Mouse (Mus musculus) forebrain, embryonic 13.5 days (tissue): ENCODE measurements around the gene Slc41a2. TPM values are rescaled to one million over a fixed set of nuclear protein-coding genes. Genes with fewer than 3 reads are reported as not detected.
A peak's percentile ranks its signal among the peaks of the same experiment; 100 is the strongest.

Source experiments
- ATAC-seq: fragments of 200-750 bp; cut with Nextera tagmentation; 2 replicates; pipeline ENCODE4 v1.8.0; 2017
- H3K27ac ChIP-seq: fragments of 300-500 bp; sonication (generic); 2 replicates; pipeline ENCODE4 v1.5.1; 2015; ENCODE audit warnings: inconsistent platforms, mild to moderate bottlenecking, moderate library complexity
- H3K27me3 ChIP-seq: fragments of 300-500 bp; sonication (generic); 2 replicates; pipeline ENCODE4 v1.6.1; 2015; ENCODE audit warnings: mild to moderate bottlenecking, inconsistent platforms
- H3K36me3 ChIP-seq: fragments of 300-500 bp; sonication (generic); 2 replicates; pipeline ENCODE4 v1.6.1; 2015; ENCODE audit warnings: mild to moderate bottlenecking, inconsistent platforms; ENCODE audit not compliant: poor library complexity, severe bottlenecking
- H3K4me1 ChIP-seq: fragments of 300-500 bp; sonication (generic); 2 replicates; pipeline ENCODE4 v1.6.1; 2015; ENCODE audit warnings: inconsistent platforms
- H3K4me2 ChIP-seq: fragments of 300-500 bp; sonication (generic); 2 replicates; pipeline ENCODE4 v1.6.1; 2015; ENCODE audit warnings: inconsistent platforms, mild to moderate bottlenecking, moderate library complexity
- H3K4me3 ChIP-seq: fragments of 300-500 bp; sonication (generic); 2 replicates; pipeline ENCODE4 v1.5.1; 2015; ENCODE audit warnings: mild to moderate bottlenecking, inconsistent platforms
- H3K9ac ChIP-seq: fragments of 300-500 bp; sonication (generic); 2 replicates; pipeline ENCODE4 v1.6.1; 2015; ENCODE audit warnings: mild to moderate bottlenecking, inconsistent platforms
- H3K9me3 ChIP-seq: fragments of 300-500 bp; sonication (generic); replicated peaks from 2 replicates; pipeline ENCODE4 v1.6.1; 2016; ENCODE audit warnings: inconsistent platforms
- WGBS: fragments of 180-500 bp; shearing (Covaris S2); methylation state at CpG from one replicate; pipeline ENCODE4 v1.1.7; 2015; 5-methylcytosine and 5-hydroxymethylcytosine counted together
- polyA plus RNA-seq: library from polyadenylated mRNA; unstranded; fragments of >200 nt; fragmentation: Nextera tagmentation; extraction: Ambion mirVana; gene quantifications from 2 replicates; pipeline ENCODE4 v1.2.1, GENCODE M21; 2015

Slc41a2 gene
- polyA plus RNA-seq, 1 experiment from 2014 or later = 0.92 TPM

DNA sequence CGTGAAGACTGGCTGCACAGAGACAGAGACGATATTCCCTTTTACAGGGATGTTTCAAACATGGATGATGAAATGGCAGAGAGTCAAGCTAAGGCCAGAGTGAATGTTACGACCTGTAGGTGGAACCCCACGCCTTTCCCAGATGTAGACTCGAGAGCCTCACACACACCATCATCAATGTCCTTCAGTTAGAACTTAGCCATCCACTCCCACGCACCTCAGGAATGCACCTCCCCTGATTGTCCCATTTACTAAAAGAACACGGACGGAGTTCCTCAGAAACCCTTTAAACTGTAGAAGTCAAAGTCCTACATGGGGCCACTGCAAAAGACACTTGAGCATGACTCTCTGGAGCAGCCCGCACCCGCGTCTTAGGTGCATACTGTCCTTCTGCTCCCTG lies 46.0 kb downstream of the Slc41a2 start:
- H3K9me3 ChIP-seq = no peaks in the 10 kb centered on the region

DNA sequence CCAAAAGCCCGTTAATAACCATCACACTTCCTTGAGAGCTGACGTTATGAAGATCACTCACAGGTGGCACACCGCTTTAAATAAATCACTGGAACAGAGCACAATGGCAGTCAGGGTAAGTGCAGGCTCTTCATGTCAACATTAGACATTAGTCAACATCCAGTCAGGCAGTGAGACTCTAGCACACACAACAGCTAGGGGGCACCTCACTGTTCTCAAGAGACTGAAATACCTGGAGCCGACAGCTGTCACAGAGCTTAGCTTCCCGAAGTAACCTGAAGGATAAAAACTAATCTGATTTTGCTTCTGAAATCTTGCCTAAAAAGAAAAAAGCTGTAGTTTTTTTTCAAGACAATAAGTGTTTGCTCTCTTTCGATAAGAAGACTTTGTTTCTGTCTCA lies 49.9 kb downstream of the Slc41a2 start:
- H3K4me1 ChIP-seq = peaks cover 3% of the 10 kb centered on the region; the same call in 1 of the 2 replicates
- H3K27me3 ChIP-seq = no peaks in the 10 kb centered on the region
- WGBS = 73% methylated on average over 6 of the region's 6 CpGs
- no peak for ATAC-seq
- no peak overlapping the region for H3K9ac ChIP-seq
- no peaks in the 10 kb centered on the region for H3K9me3 ChIP-seq
- H3K4me3 ChIP-seq = no peak overlapping the region
- H3K36me3 ChIP-seq = no peaks in the 10 kb centered on the region
- no peak overlapping the region for H3K27ac ChIP-seq
- no peak overlapping the region for H3K4me2 ChIP-seq

More for the DNA sequence above, 46.0 kb downstream of the Slc41a2 start:
- WGBS = 90% methylated on average over 11 of the region's 11 CpGs
- no peaks in the 10 kb centered on the region for H3K27me3 ChIP-seq
- H3K27ac ChIP-seq = no peak overlapping the region
- no peak for ATAC-seq
- H3K4me3 ChIP-seq = no peak overlapping the region
- no peaks in the 10 kb centered on the region for H3K4me1 ChIP-seq
- no peak overlapping the region for H3K9ac ChIP-seq
- no peak overlapping the region for H3K4me2 ChIP-seq
- no peaks in the 10 kb centered on the region for H3K36me3 ChIP-seq

DNA sequence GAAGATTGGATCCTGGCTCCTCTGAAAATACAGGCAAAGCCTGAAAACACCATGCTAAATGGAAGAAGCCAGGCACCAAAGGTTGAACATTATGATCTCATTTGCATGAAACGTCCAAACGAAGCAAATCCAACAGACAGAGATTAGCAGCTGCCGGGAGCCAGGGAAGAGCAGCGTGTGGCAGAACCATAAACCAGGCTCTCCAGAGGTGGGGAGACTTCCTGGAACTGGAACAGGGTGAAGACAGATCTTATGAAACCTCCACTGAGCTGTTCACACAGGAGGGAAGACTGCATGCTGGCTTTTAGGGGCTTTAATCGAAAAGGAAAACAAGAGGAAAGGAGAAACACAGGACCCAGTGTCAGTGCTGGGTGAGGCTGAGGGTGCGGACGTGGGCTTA lies 51.3 kb downstream of the Slc41a2 start:
- Histone ChIP-seq H3K9ac (no peak overlapping the region), H3K27me3 (no peaks in the 10 kb centered on the region), H3K4me3 (no peak overlapping the region), H3K27ac (no peak overlapping the region), H3K36me3 (no peaks in the 10 kb centered on the region), H3K4me1 (peaks cover 3% of the 10 kb centered on the region; the same call in 1 of the 2 replicates), H3K9me3 (no peaks in the 10 kb centered on the region), H3K4me2 (peak overlapping the region; percentile 4; the same call in 1 of the 2 replicates)
- WGBS = 54% methylated on average over 7 of the region's 7 CpGs
- no peak for ATAC-seq

DNA sequence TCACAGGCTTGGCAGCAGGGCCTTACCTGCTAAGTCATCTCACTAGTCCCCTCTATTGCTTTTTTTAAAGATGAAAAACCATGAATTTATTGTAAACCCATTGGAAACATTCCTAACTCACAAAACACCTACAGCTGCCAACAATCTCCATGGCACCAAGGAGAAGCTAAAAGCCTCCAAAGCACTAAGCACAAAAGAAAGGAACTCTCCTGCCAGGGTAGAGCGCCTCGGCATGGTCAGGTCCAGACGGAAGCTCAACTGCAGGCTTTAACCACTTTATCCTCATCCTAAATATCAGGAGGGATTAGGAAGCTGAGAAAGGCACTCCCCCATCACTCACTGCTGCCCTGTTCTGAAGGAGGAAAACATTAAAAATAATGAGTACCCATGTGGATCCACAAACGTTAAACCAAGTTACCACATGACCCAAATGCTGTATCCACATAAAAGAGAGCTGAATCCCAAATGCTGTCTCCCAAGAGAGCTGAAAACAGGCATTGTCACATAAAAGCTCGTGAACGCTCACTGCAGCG lies 51.9 kb downstream of the Slc41a2 start:
- no peak overlapping the region for H3K4me3 ChIP-seq
- no peak overlapping the region for H3K27ac ChIP-seq
- H3K36me3 ChIP-seq = no peaks in the 10 kb centered on the region
- no peak for ATAC-seq
- H3K9ac ChIP-seq = no peak overlapping the region
- H3K27me3 ChIP-seq = no peaks in the 10 kb centered on the region
- peak overlapping the region; percentile 4; the same call in 1 of the 2 replicates for H3K4me2 ChIP-seq
- 40% methylated on average over 7 of the region's 7 CpGs for WGBS
- peaks cover 3% of the 10 kb centered on the region; the same call in 1 of the 2 replicates for H3K4me1 ChIP-seq
- H3K9me3 ChIP-seq = no peaks in the 10 kb centered on the region

DNA sequence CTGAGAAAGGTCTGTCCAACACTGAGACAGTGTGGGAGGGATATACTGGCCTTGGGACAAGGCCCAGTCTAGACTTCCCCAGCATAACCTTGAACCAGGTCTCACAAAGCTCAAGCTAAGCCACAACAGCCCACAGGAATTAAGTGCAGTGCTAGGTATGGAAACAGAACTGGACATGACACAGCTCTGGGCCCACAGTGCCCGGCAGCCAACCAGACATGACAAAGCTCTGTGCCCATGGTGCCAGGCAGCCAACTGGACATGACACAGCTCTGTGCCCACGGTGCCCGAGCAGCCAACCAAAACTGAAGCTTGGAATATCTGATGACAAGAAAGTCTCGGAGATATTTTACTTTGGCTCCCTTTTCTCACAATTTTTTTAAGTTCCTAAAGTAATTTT lies 52.8 kb downstream of the Slc41a2 start:
- ATAC-seq = no peak
- WGBS = 93% methylated on average over 4 of the region's 4 CpGs

DNA sequence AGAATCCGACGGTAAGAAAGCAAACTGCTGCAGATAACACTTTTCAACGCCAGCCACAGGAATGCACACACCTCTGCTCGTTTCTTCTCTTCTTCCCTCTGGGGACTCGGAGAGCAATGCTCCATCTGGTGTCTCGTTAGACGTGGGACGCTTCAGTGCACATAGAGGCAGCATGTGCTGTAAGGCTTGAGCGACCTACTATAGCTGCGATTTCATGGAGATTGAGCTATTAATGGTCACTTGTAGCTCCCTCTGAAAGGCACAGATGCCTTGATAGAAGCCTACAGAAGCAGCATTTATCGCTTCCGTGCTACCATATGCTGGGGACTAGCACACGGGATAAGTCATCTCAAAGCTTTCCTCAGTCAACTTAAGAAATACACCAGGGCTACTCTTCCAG lies 71.0 kb downstream of the Slc41a2 start:
- peak; percentile 68; the same call in 1 of the 2 replicates for ATAC-seq
- Histone ChIP-seq H3K4me1 (peaks cover 7% of the 10 kb centered on the region), H3K36me3 (no peaks in the 10 kb centered on the region), H3K27ac (no peak overlapping the region), H3K9ac (no peak overlapping the region), H3K9me3 (no peaks in the 10 kb centered on the region), H3K27me3 (no peaks in the 10 kb centered on the region), H3K4me3 (no peak overlapping the region), H3K4me2 (no peak overlapping the region)
- 33% methylated on average over 13 of the region's 13 CpGs for WGBS

More for the DNA sequence above, 52.8 kb downstream of the Slc41a2 start:
- no peak overlapping the region for H3K27ac ChIP-seq
- H3K9ac ChIP-seq = no peak overlapping the region
- H3K4me3 ChIP-seq = no peak overlapping the region
- H3K4me2 ChIP-seq = no peak overlapping the region
- H3K9me3 ChIP-seq = no peaks in the 10 kb centered on the region
- no peaks in the 10 kb centered on the region for H3K36me3 ChIP-seq
- peaks cover 3% of the 10 kb centered on the region; the same call in 1 of the 2 replicates for H3K4me1 ChIP-seq
- no peaks in the 10 kb centered on the region for H3K27me3 ChIP-seq

DNA sequence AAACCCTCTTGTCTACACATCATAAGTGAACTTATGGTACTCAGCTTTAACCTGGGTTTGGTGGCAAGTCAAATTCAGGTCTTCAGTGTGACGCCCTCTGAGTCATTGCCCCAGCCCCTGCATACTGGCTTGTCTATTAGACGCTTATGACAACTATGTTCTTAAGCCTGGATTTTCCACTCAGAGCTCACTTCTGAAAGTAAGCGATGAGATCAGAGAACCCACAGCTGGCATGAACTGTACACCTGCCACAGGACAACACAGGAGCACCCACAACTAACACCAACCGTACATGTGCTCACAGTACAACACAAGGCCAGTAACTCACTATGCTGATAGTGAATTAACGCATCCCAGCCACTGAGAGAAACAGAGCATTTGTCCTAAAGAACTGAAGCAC lies 71.4 kb downstream of the Slc41a2 start:
- Histone ChIP-seq H3K36me3 (no peaks in the 10 kb centered on the region), H3K4me1 (peaks cover 10% of the 10 kb centered on the region), H3K4me2 (no peak overlapping the region), H3K27me3 (no peaks in the 10 kb centered on the region), H3K9ac (no peak overlapping the region), H3K27ac (no peak overlapping the region), H3K9me3 (no peaks in the 10 kb centered on the region), H3K4me3 (no peak overlapping the region)
- ATAC-seq = no peak
- 92% methylated on average over 5 of the region's 5 CpGs for WGBS

DNA sequence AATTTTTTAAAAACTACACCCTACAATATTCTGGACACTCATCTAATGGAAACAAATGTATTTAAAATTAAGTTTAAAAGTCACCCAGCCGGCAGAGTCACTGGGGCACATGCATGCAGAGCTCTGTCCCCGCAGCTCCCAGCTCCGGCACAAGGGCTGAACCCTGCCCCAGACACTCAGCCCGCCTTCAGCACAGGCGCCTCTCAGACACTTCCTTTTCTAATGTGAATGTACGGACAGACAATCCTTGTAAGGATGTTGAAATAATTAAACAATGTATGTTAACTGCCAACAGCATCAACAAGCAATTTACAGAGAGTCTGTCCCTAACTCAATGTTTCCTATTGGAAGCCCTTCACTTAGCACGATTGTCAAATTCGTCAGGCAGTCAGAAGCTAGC lies 73.0 kb downstream of the Slc41a2 start:
- Histone ChIP-seq H3K36me3 (no peaks in the 10 kb centered on the region), H3K9me3 (no peaks in the 10 kb centered on the region), H3K9ac (no peak overlapping the region), H3K27ac (no peak overlapping the region), H3K4me1 (peaks cover 10% of the 10 kb centered on the region), H3K27me3 (no peaks in the 10 kb centered on the region), H3K4me2 (no peak overlapping the region), H3K4me3 (no peak overlapping the region)
- 57% methylated on average over 8 of the region's 8 CpGs for WGBS
- no peak for ATAC-seq

DNA sequence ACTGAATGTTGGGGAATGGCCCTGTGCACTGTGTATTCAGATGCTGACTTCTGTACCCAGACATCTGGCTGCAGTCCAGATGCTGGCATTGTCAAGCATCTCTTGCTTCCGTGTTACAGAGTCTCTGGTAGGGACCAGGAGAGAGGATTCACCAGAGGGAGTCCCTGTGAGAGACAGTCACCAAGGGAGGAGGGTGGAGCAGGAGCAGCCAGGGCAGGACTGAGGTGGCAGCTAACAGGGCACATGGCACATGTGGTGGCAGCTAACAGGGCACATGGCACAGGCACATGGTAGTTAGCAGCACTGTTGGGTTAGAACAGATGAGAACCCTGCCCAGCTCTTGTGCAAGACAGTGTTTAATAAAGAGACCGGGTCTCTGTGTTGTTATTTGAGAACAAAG lies 73.6 kb downstream of the Slc41a2 start:
- ATAC-seq = no peak
- Histone ChIP-seq H3K4me2 (no peak overlapping the region), H3K27ac (no peak overlapping the region), H3K9ac (no peak overlapping the region), H3K9me3 (no peaks in the 10 kb centered on the region), H3K4me3 (no peak overlapping the region), H3K27me3 (no peaks in the 10 kb centered on the region), H3K4me1 (peaks cover 12% of the 10 kb centered on the region), H3K36me3 (no peaks in the 10 kb centered on the region)
- 30% methylated on average over 2 of the region's 2 CpGs for WGBS

DNA sequence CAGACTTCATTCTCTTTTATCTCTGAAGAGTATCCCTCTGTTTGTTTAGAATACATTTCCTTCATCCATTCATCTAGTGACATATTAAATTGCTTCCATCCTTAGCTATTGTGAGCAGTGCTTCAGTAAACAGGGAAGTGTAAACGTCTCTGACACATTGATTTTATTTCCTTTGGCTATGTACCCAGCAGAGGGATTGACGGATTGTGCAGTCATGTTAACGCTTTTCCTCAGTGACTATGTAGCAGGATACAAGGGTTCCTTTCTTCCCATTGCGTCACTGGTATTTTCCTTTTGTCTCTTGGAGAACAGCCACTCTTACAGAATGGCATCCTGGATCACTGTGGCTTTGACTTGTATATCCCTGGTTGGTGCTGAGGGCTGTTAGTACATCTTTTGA lies 76.4 kb downstream of the Slc41a2 start:
- ATAC-seq = no peak
- no peak overlapping the region for H3K9ac ChIP-seq
- H3K9me3 ChIP-seq = no peaks in the 10 kb centered on the region
- H3K4me2 ChIP-seq = no peak overlapping the region
- H3K36me3 ChIP-seq = no peaks in the 10 kb centered on the region
- no peaks in the 10 kb centered on the region for H3K27me3 ChIP-seq
- H3K4me3 ChIP-seq = no peak overlapping the region
- no peak overlapping the region for H3K27ac ChIP-seq
- 44% methylated on average over 4 of the region's 4 CpGs for WGBS
- peaks cover 9% of the 10 kb centered on the region for H3K4me1 ChIP-seq

DNA sequence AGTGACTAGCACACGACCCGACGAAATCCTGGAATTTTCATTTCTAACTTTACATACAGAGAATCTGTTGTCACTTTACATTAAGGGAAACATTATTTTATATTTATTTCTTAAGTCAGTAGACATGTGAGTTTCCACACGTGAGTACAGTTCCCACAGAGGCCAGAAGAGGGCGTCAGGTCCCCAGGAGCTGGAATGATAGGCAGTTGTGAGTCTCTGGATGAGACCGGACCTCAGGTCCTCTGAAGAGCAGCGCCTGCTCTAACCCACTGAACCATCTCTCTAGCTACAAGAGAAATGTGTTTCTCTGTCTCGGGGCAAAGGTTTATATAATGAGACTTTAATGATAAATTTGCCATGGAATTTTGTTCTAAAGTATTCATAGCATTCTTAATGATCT lies 86.3 kb downstream of the Slc41a2 start:
- H3K27me3 ChIP-seq = no peaks in the 10 kb centered on the region
- no peaks in the 10 kb centered on the region for H3K9me3 ChIP-seq
- no peaks in the 10 kb centered on the region for H3K4me1 ChIP-seq
- H3K36me3 ChIP-seq = no peaks in the 10 kb centered on the region
- no peak for ATAC-seq
- no peak overlapping the region for H3K9ac ChIP-seq
- H3K4me2 ChIP-seq = no peak overlapping the region
- 66% methylated on average over 8 of the region's 8 CpGs for WGBS
- no peak overlapping the region for H3K27ac ChIP-seq
- no peak overlapping the region for H3K4me3 ChIP-seq

DNA sequence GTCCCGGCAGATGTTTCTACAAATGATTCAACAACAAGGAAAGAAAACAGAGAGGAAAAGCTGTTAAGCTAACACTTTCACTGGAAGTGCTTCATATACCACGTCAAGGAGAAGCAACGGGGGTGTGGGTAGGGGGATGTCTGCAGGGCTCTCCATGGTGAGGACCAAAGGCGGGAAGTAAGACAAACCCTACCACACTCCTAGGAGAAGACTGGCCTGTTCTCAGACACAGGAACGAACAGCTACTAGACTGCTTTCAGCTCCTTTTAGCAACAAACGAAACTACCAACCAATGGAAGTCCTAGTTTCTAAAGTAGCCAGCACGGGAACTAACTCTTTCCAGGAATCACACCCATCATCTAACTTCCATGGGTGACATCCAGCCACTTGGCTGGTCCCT lies 89.6 kb downstream of the Slc41a2 start:
- Histone ChIP-seq H3K4me2 (no peak overlapping the region), H3K9ac (no peak overlapping the region), H3K4me3 (no peak overlapping the region), H3K9me3 (no peaks in the 10 kb centered on the region), H3K36me3 (no peaks in the 10 kb centered on the region), H3K27me3 (no peaks in the 10 kb centered on the region), H3K4me1 (no peaks in the 10 kb centered on the region), H3K27ac (no peak overlapping the region)
- no peak for ATAC-seq
- 73% methylated on average over 7 of the region's 7 CpGs for WGBS

DNA sequence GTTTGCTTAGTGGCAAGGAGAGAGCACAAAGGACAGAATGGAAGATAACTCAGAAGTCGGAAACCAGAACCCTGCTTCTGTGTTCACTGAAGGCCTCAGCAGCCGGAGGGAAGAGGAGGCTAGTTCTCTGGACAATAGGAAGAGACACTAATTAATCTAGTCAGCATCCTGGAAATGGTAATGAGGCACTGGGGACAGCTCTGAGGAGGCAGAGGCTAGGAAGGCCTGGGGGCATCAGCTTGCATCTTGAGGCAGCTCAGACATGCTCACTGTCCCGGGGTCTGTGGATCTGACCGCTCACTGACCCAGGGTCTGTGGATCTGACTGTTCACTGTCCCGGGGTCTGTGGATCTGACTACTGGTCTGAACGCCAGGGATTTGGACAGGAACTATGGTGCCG lies 92.0 kb downstream of the Slc41a2 start:
- H3K27me3 ChIP-seq = no peaks in the 10 kb centered on the region
- ATAC-seq = no peak
- H3K4me1 ChIP-seq = no peaks in the 10 kb centered on the region
- H3K4me2 ChIP-seq = no peak overlapping the region
- H3K36me3 ChIP-seq = no peaks in the 10 kb centered on the region
- WGBS = 73% methylated on average over 7 of the region's 7 CpGs
- H3K9ac ChIP-seq = no peak overlapping the region
- no peak overlapping the region for H3K4me3 ChIP-seq
- no peak overlapping the region for H3K27ac ChIP-seq
- H3K9me3 ChIP-seq = no peaks in the 10 kb centered on the region
